Mouse (Mus musculus): ENCODE measurements around the gene Cdrt4. TPM values are rescaled to one million over a fixed set of nuclear protein-coding genes. Genes with fewer than 3 reads are reported as not detected.

Cdrt4 gene
- total RNA-seq (2012; rRNA removed) = not detected in 2 replicates
- not detected in 2 replicates for total RNA-seq (2014; rRNA removed)
- not detected in 2 replicates for polyA plus RNA-seq (2012; ENCODE audit: insufficient read length, low read depth)

- in situ Hi-C loops (cut with MboI; ENCODE audit: low pct_ligation_motif_present, low pct_unique_long_range_greater_than_20kb, low sequenced_read_pairs) (no loop called here), dilution Hi-C loops (cut with MboI; ENCODE audit: extremely low pct_ligation_motif_present, extremely low pct_unique_long_range_greater_than_20kb, low sequenced_read_pairs) (no loop called here)
- H3K9me3 ChIP-seq (replicated peaks; ENCODE audit: low read length) = no peaks in the 10 kb centered on the region
- H3K4me1 ChIP-seq (ENCODE audit: control insufficient read depth in 1 of 2, insufficient read depth in 2 of 2) = peaks cover 0 to 19% of the 10 kb centered on the region in 2 experiments; a peak in 2 of 4 replicates
- H3K36me3 ChIP-seq (replicated peaks in 1 of 2; ENCODE audit: control insufficient read depth in 1 of 2, insufficient read depth in 1 of 2, low read length in 1 of 2) = no peaks in the 10 kb centered on the region
- peaks cover 2% of the 10 kb centered on the region for H3K27me3 ChIP-seq (replicated peaks)
- DNase-seq (ENCODE audit: extremely low read depth) = no peak
- H3K27ac ChIP-seq (ENCODE audit: insufficient read depth, low read depth) = no peak within 1 kb of the TSS
- no peak within 1 kb of the TSS for H3K4me3 ChIP-seq (replicated peaks in 1 of 3; ENCODE audit: low read depth in 2 of 3, low read length in 2 of 3, poor library complexity in 1 of 3)
- TF ChIP-seq HCFC1 (IDR thresholded peaks at IDR 0.05; ENCODE audit: low read depth, low read length) = no peak
- no peak for TF ChIP-seq USF1 (IDR thresholded peaks at IDR 0.05; ENCODE audit: low read depth, low read length)
- TF ChIP-seq POLR2AphosphoS2 (IDR thresholded peaks at IDR 0.05; ENCODE audit: low read depth, low read length) = no peak
- TF ChIP-seq JUND (conservative IDR thresholded peaks at IDR 0.05; ENCODE audit: low read depth, low read length) = no peak
- TF ChIP-seq RCOR1 (conservative IDR thresholded peaks at IDR 0.05; ENCODE audit: low read depth, low read length) = no peak
- no peak for TF ChIP-seq SMC3 (IDR thresholded peaks at IDR 0.05; ENCODE audit: low read depth, low read length)
- TF ChIP-seq MYC (IDR thresholded peaks at IDR 0.05; ENCODE audit: low read depth, low read length) = no peak
- no peak for TF ChIP-seq PAX5 (IDR thresholded peaks at IDR 0.05; ENCODE audit: low read length)
- no peak for TF ChIP-seq ZNF384 (IDR thresholded peaks at IDR 0.05; ENCODE audit: low read depth, low read length)
- TF ChIP-seq IRF4 (IDR thresholded peaks at IDR 0.05; ENCODE audit: low read depth, low read length) = no peak
- no peak for TF ChIP-seq CHD2 (IDR thresholded peaks at IDR 0.05; ENCODE audit: low read length)
- no peak for TF ChIP-seq EP300 (IDR thresholded peaks at IDR 0.05; ENCODE audit: low read length)
- no peak for TF ChIP-seq MXI1 (IDR thresholded peaks at IDR 0.05; ENCODE audit: low read depth, low read length)
- TF ChIP-seq CTCF (conservative IDR thresholded peaks at IDR 0.05 in 1 of 2, IDR thresholded peaks at IDR 0.05 in 1 of 2; ENCODE audit: low read depth in 2 of 2, low read length in 2 of 2) = no peak
- H3K9ac ChIP-seq (ENCODE audit: insufficient read depth, low read depth) = no peak within 1 kb of the TSS
- no peaks in the 10 kb centered on the region for H3K79me2 ChIP-seq (replicated peaks; ENCODE audit: control insufficient read depth, extremely low read depth, insufficient read depth, poor library complexity, severe bottlenecking)
- H3K4me2 ChIP-seq (ENCODE audit: insufficient read depth, low read depth, poor library complexity, severe bottlenecking) = no peak within 1 kb of the TSS
Measured at GRCm38 (mm10) chr11:62951012-62951411, at the start of gene Cdrt4. Gene Cdrt4 (plus strand): TSS chr11:62951193.

- Histone ChIP-seq H3K9ac (ENCODE audit: insufficient read depth, low read depth) (no peak overlapping the region), H3K4me1 (ENCODE audit: control insufficient read depth in 1 of 2, insufficient read depth in 2 of 2) (peaks cover 0 to 6% of the 10 kb centered on the region in 2 experiments; a peak in 1 of 4 replicates), H3K9me3 (replicated peaks; ENCODE audit: low read length) (no peaks in the 10 kb centered on the region), H3K79me2 (replicated peaks; ENCODE audit: control insufficient read depth, extremely low read depth, insufficient read depth, poor library complexity, severe bottlenecking) (no peaks in the 10 kb centered on the region), H3K4me3 (replicated peaks in 1 of 3; ENCODE audit: low read depth in 2 of 3, low read length in 2 of 3, poor library complexity in 1 of 3) (no peak overlapping the region), H3K27me3 (replicated peaks) (no peaks in the 10 kb centered on the region), H3K27ac (ENCODE audit: insufficient read depth, low read depth) (no peak overlapping the region), H3K4me2 (ENCODE audit: insufficient read depth, low read depth, poor library complexity, severe bottlenecking) (no peak overlapping the region), H3K36me3 (replicated peaks in 1 of 2; ENCODE audit: control insufficient read depth in 1 of 2, insufficient read depth in 1 of 2, low read length in 1 of 2) (peaks cover 5 to 17% of the 10 kb centered on the region in 2 experiments)
- in situ Hi-C loops (cut with MboI; ENCODE audit: low pct_ligation_motif_present, low pct_unique_long_range_greater_than_20kb, low sequenced_read_pairs) (no loop called here), dilution Hi-C loops (cut with MboI; ENCODE audit: extremely low pct_ligation_motif_present, extremely low pct_unique_long_range_greater_than_20kb, low sequenced_read_pairs) (no loop called here)
- TF ChIP-seq MAZ (IDR thresholded peaks at IDR 0.05; ENCODE audit: low read depth, low read length) = no peak
- TF ChIP-seq CTCF (conservative IDR thresholded peaks at IDR 0.05 in 1 of 2, IDR thresholded peaks at IDR 0.05 in 1 of 2; ENCODE audit: low read depth in 2 of 2, low read length in 2 of 2) = peak; percentile 94 to 96
- TF ChIP-seq SMC3 (IDR thresholded peaks at IDR 0.05; ENCODE audit: low read depth, low read length) = peak; percentile 82
- peak; percentile 89 for TF ChIP-seq RAD21 (IDR thresholded peaks at IDR 0.05; ENCODE audit: low read depth, low read length)
- no peak for TF ChIP-seq POLR2A (IDR thresholded peaks at IDR 0.05; ENCODE audit: low read depth, low read length)
- peak; percentile 85 for DNase-seq (ENCODE audit: extremely low read depth)
Measured at GRCm38 (mm10) chr11:62901699-62902323, 49.2 kb upstream of the Cdrt4 start.

Data from CH12.LX (cell line).